Mouse (Mus musculus) ES-E14 (cell line): ENCODE data around the gene Gm4881. TPM values are rescaled to one million over a fixed set of nuclear protein-coding genes. Genes with fewer than 3 reads are reported as not detected.

Source experiments
- DNase-seq: peaks from one replicate; pipeline ENCODE4 v3.0.0-alpha.2; 2013; ENCODE audit warnings: low read depth, low spot score
- H3K27ac ChIP-seq: 2 replicates; pipeline ENCODE4 v1.5.1; 2012; ENCODE audit warnings: low read depth, mild to moderate bottlenecking, low read length, moderate library complexity, mixed read lengths; ENCODE audit not compliant: poor library complexity, insufficient read depth, severe bottlenecking
- H3K36me3 ChIP-seq: 2 replicates; pipeline ENCODE4 v1.6.1; 2012; ENCODE audit warnings: mild to moderate bottlenecking, low read length, moderate library complexity, mixed read lengths; ENCODE audit not compliant: control insufficient read depth, poor library complexity, insufficient read depth, severe bottlenecking
- H3K4me1 ChIP-seq, 2 experiments: fragments of 150-350 bp in 1 of 2; sonication (generic) in 1 of 2; 2 replicates each; pipeline ENCODE4 v1.6.1; 2012; ENCODE audit warnings: low read length in 2 of 2, mild to moderate bottlenecking in 1 of 2, mixed read lengths in 1 of 2; ENCODE audit not compliant: control insufficient read depth in 2 of 2, insufficient read depth in 2 of 2, poor library complexity in 1 of 2
- H3K4me3 ChIP-seq, 2 experiments: fragments of 150-350 bp in 1 of 2; sonication (generic) in 1 of 2; 2 replicates each; pipeline ENCODE4 v1.5.1; 2012; ENCODE audit warnings: low read length in 2 of 2, low read depth in 1 of 2, mild to moderate bottlenecking in 1 of 2, mixed read lengths in 1 of 2; ENCODE audit not compliant: insufficient read depth in 1 of 2, poor library complexity in 1 of 2, severe bottlenecking in 1 of 2
- H3K9ac ChIP-seq: 2 replicates; pipeline ENCODE4 v1.6.1; 2012; ENCODE audit warnings: low read depth, mild to moderate bottlenecking, low read length, mixed read lengths; ENCODE audit not compliant: poor library complexity, insufficient read depth, severe bottlenecking
- H3K9me3 ChIP-seq: fragments of 150-350 bp; sonication (generic); 2 replicates; pipeline ENCODE4 v1.6.1; 2012; ENCODE audit warnings: low read depth, mild to moderate bottlenecking, low read length; ENCODE audit not compliant: control insufficient read depth, insufficient read depth
- CHD2 ChIP-seq: IDR thresholded peaks from 2 replicates; pipeline ENCODE4 v1.6.1; 2014; ENCODE audit warnings: mild to moderate bottlenecking, low read depth, low read length, inconsistent platforms
- HCFC1 ChIP-seq: IDR thresholded peaks from 2 replicates; pipeline ENCODE4 v1.6.1; 2012; ENCODE audit warnings: low read length, inconsistent platforms, borderline replicate concordance; ENCODE audit not compliant: insufficient read depth
- MAFK ChIP-seq: IDR thresholded peaks from 2 replicates; pipeline ENCODE4 v1.6.1; 2014; ENCODE audit warnings: mild to moderate bottlenecking, low read depth, low read length, inconsistent platforms; ENCODE audit not compliant: insufficient read depth
- ZC3H11A ChIP-seq: IDR thresholded peaks from 2 replicates; pipeline ENCODE4 v1.6.1; 2012; ENCODE audit warnings: low read depth, mild to moderate bottlenecking, inconsistent platforms, low read length, borderline replicate concordance
- ZNF384 ChIP-seq: IDR thresholded peaks from 2 replicates; pipeline ENCODE4 v1.6.1; 2012; ENCODE audit warnings: low read depth, low read length, inconsistent platforms
- in situ Hi-C, 2 experiments: fragments of 600-800 bp; cut with MboI; formaldehyde crosslinking; loops; one replicate each; pipeline ENCODE4 v1.15.1; 2025; ENCODE audit warnings: low sequenced_read_pairs in 2 of 2, inconsistent platforms in 1 of 2; ENCODE audit not compliant: unreplicated experiment in 2 of 2
- total RNA-seq: library from RNA; depleted of rRNA; stranded (reverse); fragments of 300-350 nt; gene quantifications from 2 replicates; pipeline ENCODE4 v1.2.3, GENCODE M21; 2012; rRNA removed

Gm4881 gene
- total RNA-seq, 1 experiment = not detected

DNA sequence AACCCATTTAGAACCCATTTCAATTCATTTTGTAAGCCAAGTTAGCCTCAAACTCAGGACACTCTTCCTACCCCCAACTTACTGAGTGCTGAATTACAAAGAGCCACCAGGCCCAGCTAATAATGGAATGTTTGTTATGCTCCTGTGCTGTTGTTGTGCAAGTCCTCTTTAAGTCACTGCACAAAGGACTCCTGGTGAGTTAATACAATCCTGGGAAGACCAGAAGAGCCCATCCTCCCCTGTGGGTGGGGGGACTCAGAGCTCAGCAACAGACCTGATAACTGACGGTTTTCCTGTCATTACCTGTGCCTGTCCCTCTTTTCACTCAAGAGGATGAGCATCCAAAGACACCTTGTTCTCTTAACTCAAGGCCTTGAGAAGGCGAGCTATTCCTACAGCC, 64.7 kb downstream of the Gm4881 start:
- no peak overlapping the region for H3K9ac ChIP-seq
- peak; percentile 78 for DNase-seq
- in situ Hi-C loops = no loop called here
- peak overlapping the region; percentile 59 for H3K27ac ChIP-seq
- TF ChIP-seq ZNF384 = no peak
- TF ChIP-seq CHD2 = peak; percentile 65
- TF ChIP-seq HCFC1 = 0 out of 2 replicates have a peak, but pooled peaks have one; percentile 47
- TF ChIP-seq MAFK = no peak
- no peak for TF ChIP-seq ZC3H11A
- H3K36me3 ChIP-seq = no peaks in the 10 kb centered on the region
- H3K4me3 ChIP-seq = no peak overlapping the region
- no peaks in the 10 kb centered on the region for H3K9me3 ChIP-seq
- peaks cover 7 to 32% of the 10 kb centered on the region in 2 experiments for H3K4me1 ChIP-seq

DNA sequence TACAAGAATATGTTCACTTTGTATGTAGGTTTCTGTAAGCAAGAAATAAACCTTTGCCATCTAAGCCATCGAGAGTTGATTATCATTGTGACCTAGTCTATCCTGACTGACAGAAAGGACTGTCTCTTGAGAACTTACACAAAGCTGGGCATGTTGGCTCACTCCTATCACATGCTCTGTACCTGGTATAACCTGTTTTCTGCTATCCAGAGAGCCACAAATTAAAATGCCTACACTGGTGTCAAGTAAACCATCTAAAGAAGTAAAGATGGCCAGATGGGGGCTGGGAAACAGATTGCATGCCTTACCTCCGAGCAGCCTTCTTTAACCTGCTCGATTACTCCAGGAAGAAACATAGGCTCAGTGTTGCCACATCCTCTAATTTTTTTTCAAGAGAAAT, 66.7 kb downstream of the Gm4881 start:
- TF ChIP-seq HCFC1 = no peak
- TF ChIP-seq MAFK = no peak
- TF ChIP-seq ZC3H11A = no peak
- no peak for TF ChIP-seq CHD2
- TF ChIP-seq ZNF384 = no peak
- no peak for DNase-seq
- no peak overlapping the region for H3K9ac ChIP-seq
- in situ Hi-C loops = no loop called here
- no peaks in the 10 kb centered on the region for H3K36me3 ChIP-seq
- peaks cover 7 to 31% of the 10 kb centered on the region in 2 experiments for H3K4me1 ChIP-seq
- H3K4me3 ChIP-seq = no peak overlapping the region
- no peaks in the 10 kb centered on the region for H3K9me3 ChIP-seq
- H3K27ac ChIP-seq = no peak overlapping the region

Other genes with a start within 250 kb of the Gm4881 start
- gene BC049730, start 235.3 kb downstream of the Gm4881 start, total RNA-seq = not detected in 2 replicates
- gene Gm4763, start 217.6 kb downstream of the Gm4881 start, total RNA-seq = not detected in 2 replicates
- 0.22 TPM in 1 of 2 replicates, not detected in the other for gene Cd177, start 184.2 kb downstream of the Gm4881 start, total RNA-seq
- gene Ceacam10, start 167.3 kb downstream of the Gm4881 start, total RNA-seq = 0.89 and 1.6 TPM in 2 replicates
- 4.6 and 6.7 TPM in 2 replicates for gene Gm9844, start 82.3 kb downstream of the Gm4881 start, total RNA-seq
- gene Lypd4, start 74.6 kb downstream of the Gm4881 start, total RNA-seq = 0.18 TPM in 1 of 2 replicates, not detected in the other
- 0.53 and 0.54 TPM in 2 replicates for gene Dmrtc2, start 74.4 kb downstream of the Gm4881 start, total RNA-seq
- gene Rps19, start 60.1 kb downstream of the Gm4881 start, total RNA-seq = 2,686 and 2,786 TPM in 2 replicates
- gene Cd79a, start 47.1 kb downstream of the Gm4881 start, total RNA-seq = 1.3 and 1.5 TPM in 2 replicates
- gene Arhgef1, start 41.6 kb downstream of the Gm4881 start, total RNA-seq = 32.1 and 40.0 TPM in 2 replicates
- gene Rabac1, start 28.3 kb upstream of the Gm4881 start, total RNA-seq = 212 and 328 TPM in 2 replicates
- gene Atp1a3, start 61.5 kb upstream of the Gm4881 start, total RNA-seq = 21.2 and 37.0 TPM in 2 replicates
- gene Grik5, start 127.9 kb upstream of the Gm4881 start, total RNA-seq = 10.0 and 10.7 TPM in 2 replicates
- gene Zfp574, start 128.1 kb upstream of the Gm4881 start, total RNA-seq = 15.1 and 18.9 TPM in 2 replicates
- 2.4 and 2.9 TPM in 2 replicates for gene Pou2f2, start 235.2 kb upstream of the Gm4881 start, total RNA-seq